Mouse (Mus musculus) midbrain, embryonic 12.5 days (tissue): ENCODE results near the gene Sec1. TPM values are rescaled to one million over a fixed set of nuclear protein-coding genes. Genes with fewer than 3 reads are reported as not detected.
A peak's percentile ranks its signal among the peaks of the same experiment; 100 is the strongest.

Experiments
- ATAC-seq: fragments of 200-750 bp; cut with Nextera tagmentation; 2 replicates; pipeline ENCODE4 v1.8.0; 2017; ENCODE audit warnings: low read depth, moderate TSS enrichment, moderate library complexity; ENCODE audit not compliant: low FRiP score
- H3K27ac ChIP-seq: fragments of 300-500 bp; sonication (generic); replicated peaks from 2 replicates; pipeline ENCODE4 v1.5.1; 2016; ENCODE audit warnings: mild to moderate bottlenecking
- H3K27me3 ChIP-seq: fragments of 300-500 bp; sonication (generic); 2 replicates; pipeline ENCODE4 v1.6.1; 2016; ENCODE audit warnings: mild to moderate bottlenecking
- H3K36me3 ChIP-seq: fragments of 300-500 bp; sonication (generic); 2 replicates; pipeline ENCODE4 v1.6.1; 2016
- H3K4me1 ChIP-seq: fragments of 300-500 bp; sonication (generic); 2 replicates; pipeline ENCODE4 v1.6.1; 2016
- H3K4me2 ChIP-seq: fragments of 300-500 bp; sonication (generic); replicated peaks from 2 replicates; pipeline ENCODE4 v1.6.1; 2016; ENCODE audit warnings: mild to moderate bottlenecking, moderate library complexity
- H3K4me3 ChIP-seq: fragments of 300-500 bp; sonication (generic); 2 replicates; pipeline ENCODE4 v1.5.1; 2016; ENCODE audit warnings: mild to moderate bottlenecking
- H3K9ac ChIP-seq: fragments of 300-500 bp; sonication (generic); replicated peaks from 2 replicates; pipeline ENCODE4 v1.6.1; 2016; ENCODE audit warnings: mild to moderate bottlenecking, moderate library complexity
- H3K9me3 ChIP-seq: fragments of 300-500 bp; sonication (generic); 2 replicates; pipeline ENCODE4 v1.6.1; 2016; ENCODE audit warnings: mild to moderate bottlenecking
- WGBS: fragments of 180-500 bp; shearing (Covaris S2); methylation state at CpG from one replicate; pipeline ENCODE4 v1.1.7; 2016; 5-methylcytosine and 5-hydroxymethylcytosine counted together
- polyA plus RNA-seq: library from polyadenylated mRNA; unstranded; fragments of >200 nt; fragmentation: Nextera tagmentation; extraction: Ambion mirVana; gene quantifications from 2 replicates; pipeline ENCODE4 v1.2.1, GENCODE M21; 2016

The Sec1 gene
- polyA plus RNA-seq, 1 experiment from 2014 or later = 0.80 TPM

DNA sequence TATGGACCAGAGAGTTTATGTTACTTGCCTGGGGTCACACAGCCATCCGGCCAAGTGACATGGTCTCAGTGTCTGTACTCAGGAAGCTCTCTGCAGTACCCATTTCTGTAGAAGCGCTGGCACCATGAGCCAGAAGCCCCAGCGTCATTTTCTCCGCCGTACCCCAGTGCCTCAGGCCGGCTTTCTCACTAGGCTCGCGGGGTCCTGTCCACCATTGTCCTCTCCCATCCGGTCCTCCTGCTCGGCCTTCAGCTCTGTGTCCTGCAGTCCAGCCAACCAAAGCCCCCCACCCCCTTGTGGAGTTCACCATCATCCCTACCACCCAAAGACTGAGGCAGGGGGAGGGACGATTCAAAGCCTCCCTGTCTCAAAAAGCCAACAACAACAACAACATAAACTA is 7.4 kb upstream of the Sec1 start:
- Histone ChIP-seq H3K9me3 (no peaks in the 10 kb centered on the region), H3K9ac (0 out of 2 replicates have a peak overlapping the region, but pooled peaks have one; percentile 57), H3K4me1 (peaks cover 58% of the 10 kb centered on the region), H3K36me3 (no peaks in the 10 kb centered on the region), H3K27ac (no peak overlapping the region), H3K4me2 (peak overlapping the region; percentile 87; the same call in 1 of the 2 replicates), H3K27me3 (peaks cover 31% of the 10 kb centered on the region), H3K4me3 (peak overlapping the region; percentile 48; the same call in 1 of the 2 replicates)
- no peak for ATAC-seq
- 85% methylated on average over 11 of the region's 11 CpGs for WGBS

DNA sequence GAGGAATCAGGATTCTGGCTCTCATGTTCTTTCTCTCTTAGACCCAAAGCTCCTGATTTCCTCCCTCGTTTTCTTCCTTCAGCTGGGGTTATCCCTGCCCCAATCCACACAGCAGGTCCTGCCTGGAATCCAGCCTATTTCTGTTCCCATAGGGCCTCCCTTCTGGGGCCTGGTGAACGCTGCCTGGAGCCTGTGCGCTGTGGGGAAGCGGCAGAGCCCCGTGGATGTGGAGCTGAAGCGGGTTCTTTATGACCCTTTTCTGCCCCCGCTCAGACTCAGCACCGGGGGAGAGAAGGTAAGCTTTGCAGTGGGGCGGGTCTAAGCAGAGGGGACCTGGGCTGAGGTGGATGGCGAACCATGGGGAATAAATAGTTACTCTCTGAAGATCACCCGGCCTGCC is 6.9 kb upstream of the Sec1 start:
- 30% methylated on average over 11 of the region's 11 CpGs for WGBS
- no peaks in the 10 kb centered on the region for H3K9me3 ChIP-seq
- H3K27me3 ChIP-seq = peaks cover 28% of the 10 kb centered on the region
- H3K27ac ChIP-seq = peak overlapping the region; percentile 66
- H3K4me3 ChIP-seq = peak overlapping the region; percentile 48
- no peak for ATAC-seq
- peak overlapping the region; percentile 57 for H3K9ac ChIP-seq
- H3K36me3 ChIP-seq = no peaks in the 10 kb centered on the region
- peaks cover 53% of the 10 kb centered on the region for H3K4me1 ChIP-seq
- H3K4me2 ChIP-seq = peak overlapping the region; percentile 87

DNA sequence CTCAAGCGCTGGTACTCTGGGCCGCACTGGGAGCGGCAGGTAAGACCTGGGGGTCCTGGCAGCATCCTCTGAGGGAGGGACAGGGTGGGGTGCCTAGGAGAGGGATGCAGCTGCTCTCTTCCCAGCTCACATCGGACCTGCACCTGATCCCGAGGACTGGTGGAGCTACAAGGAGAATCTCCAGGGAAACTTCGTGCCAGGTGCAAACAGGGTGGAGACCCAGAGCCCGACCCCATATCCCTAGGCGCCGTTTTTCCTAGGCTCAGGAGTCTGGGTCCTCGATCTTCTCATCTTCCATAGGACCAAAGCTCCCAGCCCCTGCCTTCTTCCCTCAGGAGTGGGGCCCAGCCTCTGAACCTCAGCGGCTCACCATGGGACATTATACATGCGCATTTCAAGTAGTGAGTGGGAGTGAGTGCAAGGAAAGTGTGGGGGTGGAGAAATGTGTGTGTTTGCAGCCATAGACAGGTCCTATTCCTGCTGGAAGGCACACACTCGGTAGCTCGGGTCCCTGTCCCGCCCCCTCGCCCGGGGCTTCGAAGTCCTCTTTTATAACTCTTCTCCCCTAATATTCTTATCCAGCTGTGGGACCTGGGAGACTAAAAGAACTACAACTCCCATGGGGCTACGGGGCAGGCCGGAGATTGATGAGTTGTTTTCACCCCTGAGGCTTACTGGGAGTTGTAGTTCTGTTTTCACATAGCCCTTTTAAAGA is 6.3 kb upstream of the Sec1 start:
- Histone ChIP-seq H3K4me1 (peaks cover 47% of the 10 kb centered on the region), H3K9ac (peak overlapping the region; percentile 64), H3K27ac (peak overlapping the region; percentile 66), H3K9me3 (no peaks in the 10 kb centered on the region), H3K4me3 (peak overlapping the region; percentile 48), H3K27me3 (peaks cover 28% of the 10 kb centered on the region), H3K4me2 (peak overlapping the region; percentile 87), H3K36me3 (no peaks in the 10 kb centered on the region)
- ATAC-seq = peak; percentile 14; the same call in 1 of the 2 replicates
- WGBS = under 1% methylated on average over 20 of the region's 20 CpGs

DNA sequence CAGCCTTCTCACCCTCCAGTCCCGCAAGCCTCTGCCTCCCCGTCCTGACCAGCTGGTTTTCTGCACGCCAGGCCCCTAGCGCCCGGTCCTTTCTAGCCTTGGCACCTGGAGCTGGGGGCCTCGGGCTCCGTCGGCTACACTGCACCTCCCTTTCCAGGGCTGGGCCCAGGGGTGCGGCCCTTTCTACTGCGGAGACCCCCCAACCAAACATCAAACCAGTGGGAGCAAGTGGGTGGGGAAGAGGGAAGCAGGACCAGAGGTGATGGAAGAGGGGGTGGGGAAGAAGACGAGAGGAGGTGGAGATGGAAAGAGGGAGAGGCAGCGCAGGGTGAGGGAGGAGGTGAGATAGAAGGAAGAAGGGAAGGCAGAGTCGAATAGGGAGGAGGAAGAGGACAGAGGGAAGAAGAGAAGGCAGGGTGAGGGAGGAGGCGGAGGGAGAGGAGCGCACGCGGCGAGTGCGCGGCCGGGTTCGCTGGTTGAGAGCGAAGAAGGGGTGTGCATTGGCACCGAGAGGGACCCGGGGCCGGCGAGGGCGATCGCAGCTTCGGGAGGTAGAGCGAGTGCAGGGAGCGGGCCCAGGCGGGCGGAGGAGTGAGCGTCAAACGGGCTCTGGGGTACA is 5.4 kb upstream of the Sec1 start, which contains the start of gene Car11:
TSS of gene Car11 (plus strand) at position 321 of the 619 bp plus-strand sequence.
- WGBS = 1% methylated on average over 36 of the region's 36 CpGs
- peaks cover 28% of the 10 kb centered on the region for H3K27me3 ChIP-seq
- H3K4me3 ChIP-seq = peak within 1 kb of the TSS; percentile 48
- no peaks in the 10 kb centered on the region for H3K9me3 ChIP-seq
- peak within 1 kb of the TSS; percentile 87 for H3K4me2 ChIP-seq
- no peak for ATAC-seq
- H3K9ac ChIP-seq = peak within 1 kb of the TSS; percentile 64
- H3K36me3 ChIP-seq = no peaks in the 10 kb centered on the region
- peaks cover 43% of the 10 kb centered on the region for H3K4me1 ChIP-seq
- peak within 1 kb of the TSS; percentile 66 for H3K27ac ChIP-seq

DNA sequence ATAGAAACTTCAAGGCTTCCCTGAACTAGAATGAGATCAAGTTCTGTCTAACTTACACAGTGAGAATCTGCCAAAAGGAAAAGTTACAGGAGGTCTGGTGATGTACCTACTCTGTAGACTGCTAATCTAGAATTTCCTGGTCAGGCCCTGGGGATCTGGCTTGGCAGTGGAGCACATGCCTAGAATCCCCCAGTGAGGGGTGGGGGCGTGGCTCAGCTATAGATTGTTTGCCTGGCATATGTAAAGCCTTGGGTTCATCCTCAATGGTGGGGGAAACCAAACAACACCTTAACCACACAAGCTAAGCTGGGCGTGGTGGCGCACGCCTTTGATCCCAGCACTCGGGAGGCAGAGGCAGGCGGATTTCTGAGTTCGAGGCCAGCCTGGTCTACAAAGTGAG is 3.7 kb upstream of the Sec1 start:
- ATAC-seq = no peak
- peaks cover 28% of the 10 kb centered on the region for H3K4me1 ChIP-seq

DNA sequence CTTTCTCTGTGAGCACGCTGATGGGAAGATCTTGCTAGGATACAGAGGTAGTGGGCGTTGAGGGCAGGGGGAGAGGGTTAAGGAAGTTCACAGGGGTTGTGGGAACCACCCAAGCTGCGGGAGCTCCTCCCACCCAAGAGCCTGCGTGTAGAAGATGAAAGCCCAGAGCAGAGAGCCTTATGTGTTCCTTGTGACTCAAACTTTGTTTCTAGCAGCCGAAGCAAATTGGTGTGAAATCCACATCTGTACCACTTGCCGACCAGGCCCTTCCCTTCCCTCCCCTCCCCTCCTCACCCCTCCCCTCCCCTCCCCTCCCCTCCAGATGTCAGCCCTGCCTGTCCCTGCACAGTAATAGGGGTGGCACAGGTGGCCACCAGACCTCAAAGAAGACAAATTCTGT is 896 bp upstream of the Sec1 start:
- H3K9ac ChIP-seq = no peak overlapping the region
- H3K4me1 ChIP-seq = peaks cover 8% of the 10 kb centered on the region
- H3K9me3 ChIP-seq = no peaks in the 10 kb centered on the region
- H3K27me3 ChIP-seq = peaks cover 22% of the 10 kb centered on the region
- H3K36me3 ChIP-seq = no peaks in the 10 kb centered on the region
- H3K4me2 ChIP-seq = no peak overlapping the region
- 19% methylated on average over 6 of the region's 6 CpGs for WGBS
- no peak overlapping the region for H3K27ac ChIP-seq
- H3K4me3 ChIP-seq = no peak overlapping the region
- no peak; the same call in 1 of the 2 replicates for ATAC-seq

More for the DNA sequence above, 3.7 kb upstream of the Sec1 start:
- Histone ChIP-seq H3K4me2 (no peak overlapping the region), H3K4me3 (no peak overlapping the region), H3K9me3 (no peaks in the 10 kb centered on the region), H3K36me3 (no peaks in the 10 kb centered on the region), H3K27me3 (peaks cover 28% of the 10 kb centered on the region), H3K27ac (no peak overlapping the region), H3K9ac (no peak overlapping the region)
- WGBS = 82% methylated on average over 7 of the region's 7 CpGs

DNA sequence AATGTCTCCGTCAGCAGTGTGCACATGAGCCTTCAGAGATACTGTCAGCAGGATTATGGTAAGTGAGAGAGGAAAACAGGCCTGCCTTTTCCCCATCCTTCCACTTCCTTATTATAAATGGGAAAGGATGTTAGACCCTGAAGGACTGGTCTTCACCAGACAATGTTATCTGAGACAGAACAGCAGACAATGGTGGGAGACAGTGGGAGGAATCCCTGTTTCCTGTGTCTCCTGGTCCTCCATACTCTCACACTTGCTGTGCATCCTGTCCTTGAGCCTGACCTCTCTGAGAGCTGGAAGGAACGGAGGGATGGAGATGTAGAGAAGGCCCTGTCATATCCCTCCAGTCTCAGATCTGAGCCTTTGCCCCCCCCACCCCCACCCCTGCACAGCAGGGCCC is 1.8 kb downstream of the Sec1 start:
- WGBS = 70% methylated on average over 2 of the region's 2 CpGs

DNA sequence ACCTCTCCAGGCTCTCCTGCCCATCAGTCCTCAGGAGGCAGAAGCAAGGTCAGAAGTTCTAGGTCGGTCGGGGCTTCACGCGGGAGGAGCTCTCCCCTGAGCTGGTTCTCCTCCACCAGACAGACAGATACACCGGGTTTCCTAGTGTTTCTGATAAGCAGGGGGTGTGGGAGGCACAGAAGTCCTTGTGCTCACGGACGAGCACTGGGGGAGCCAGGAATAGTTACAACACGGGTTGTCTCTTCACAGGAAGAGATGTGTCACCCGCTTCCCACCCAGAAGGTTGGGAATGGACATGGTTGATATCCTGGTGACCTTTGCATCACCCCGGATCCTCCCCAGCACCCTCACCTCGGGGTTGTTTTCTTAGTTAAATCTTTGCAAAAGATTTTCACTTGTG is 4.4 kb downstream of the Sec1 start:
- peaks cover 17% of the 10 kb centered on the region for H3K27me3 ChIP-seq
- no peak for ATAC-seq
- no peaks in the 10 kb centered on the region for H3K36me3 ChIP-seq
- H3K9me3 ChIP-seq = no peaks in the 10 kb centered on the region
- H3K9ac ChIP-seq = no peak overlapping the region
- H3K4me2 ChIP-seq = no peak overlapping the region
- H3K27ac ChIP-seq = no peak overlapping the region
- no peak overlapping the region for H3K4me3 ChIP-seq
- no peaks in the 10 kb centered on the region for H3K4me1 ChIP-seq
- 81% methylated on average over 11 of the region's 11 CpGs for WGBS

More for the DNA sequence above, 1.8 kb downstream of the Sec1 start:
- H3K27me3 ChIP-seq = no peaks in the 10 kb centered on the region
- H3K27ac ChIP-seq = no peak overlapping the region
- no peaks in the 10 kb centered on the region for H3K4me1 ChIP-seq
- H3K4me2 ChIP-seq = no peak overlapping the region
- no peak for ATAC-seq
- no peaks in the 10 kb centered on the region for H3K9me3 ChIP-seq
- H3K36me3 ChIP-seq = no peaks in the 10 kb centered on the region
- H3K4me3 ChIP-seq = no peak overlapping the region
- H3K9ac ChIP-seq = no peak overlapping the region

DNA sequence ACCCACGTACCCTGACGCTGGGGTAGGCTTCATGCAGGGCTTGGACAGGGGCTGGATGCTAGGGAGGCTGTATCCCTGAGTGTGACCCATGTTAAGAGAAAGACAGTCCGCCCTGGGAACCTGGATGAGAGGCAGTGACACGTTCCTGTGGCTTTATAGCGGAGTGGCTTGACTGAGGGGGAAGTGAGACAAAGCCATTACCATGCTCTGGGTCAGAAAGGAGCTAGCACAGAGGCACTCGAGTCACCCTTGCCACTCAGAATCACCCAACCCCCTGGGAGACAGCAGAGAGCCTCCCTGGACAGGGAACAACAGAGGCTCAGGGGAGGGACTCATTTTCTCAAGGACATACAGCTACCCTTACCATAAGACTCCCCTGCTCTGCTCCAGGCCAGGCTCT is 5.1 kb downstream of the Sec1 start:
- no peak for ATAC-seq
- Histone ChIP-seq H3K27ac (no peak overlapping the region), H3K4me1 (no peaks in the 10 kb centered on the region), H3K9me3 (no peaks in the 10 kb centered on the region), H3K9ac (no peak overlapping the region), H3K4me2 (no peak overlapping the region), H3K4me3 (no peak overlapping the region), H3K36me3 (no peaks in the 10 kb centered on the region), H3K27me3 (peaks cover 24% of the 10 kb centered on the region)
- WGBS = 69% methylated on average over 6 of the region's 6 CpGs

DNA sequence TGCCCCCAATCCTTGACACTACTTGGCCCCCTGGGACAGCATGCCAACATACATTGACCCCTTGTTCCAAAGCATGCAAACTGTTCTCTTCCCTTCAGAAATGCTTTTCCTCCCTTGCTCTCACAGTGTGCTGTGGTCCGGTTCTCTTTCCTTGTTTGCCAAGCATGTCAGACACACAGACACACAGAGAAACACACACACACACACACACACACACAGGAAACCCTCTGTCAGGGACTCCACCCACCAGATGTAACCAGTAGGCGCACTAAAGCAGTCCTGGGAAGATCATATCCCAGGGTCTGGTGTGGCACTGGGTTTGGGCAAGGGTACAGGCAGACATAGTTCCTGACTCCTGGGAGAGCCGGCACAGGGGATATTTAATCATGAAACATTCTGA is 7.4 kb downstream of the Sec1 start:
- Histone ChIP-seq H3K27me3 (peaks cover 24% of the 10 kb centered on the region), H3K4me3 (no peak overlapping the region), H3K27ac (no peak overlapping the region), H3K4me1 (peaks cover 5% of the 10 kb centered on the region; the same call in 1 of the 2 replicates), H3K4me2 (no peak overlapping the region), H3K9me3 (no peaks in the 10 kb centered on the region), H3K36me3 (no peaks in the 10 kb centered on the region), H3K9ac (no peak overlapping the region; the same call in 1 of the 2 replicates)
- ATAC-seq = no peak
- 84% methylated on average over 3 of the region's 3 CpGs for WGBS

DNA sequence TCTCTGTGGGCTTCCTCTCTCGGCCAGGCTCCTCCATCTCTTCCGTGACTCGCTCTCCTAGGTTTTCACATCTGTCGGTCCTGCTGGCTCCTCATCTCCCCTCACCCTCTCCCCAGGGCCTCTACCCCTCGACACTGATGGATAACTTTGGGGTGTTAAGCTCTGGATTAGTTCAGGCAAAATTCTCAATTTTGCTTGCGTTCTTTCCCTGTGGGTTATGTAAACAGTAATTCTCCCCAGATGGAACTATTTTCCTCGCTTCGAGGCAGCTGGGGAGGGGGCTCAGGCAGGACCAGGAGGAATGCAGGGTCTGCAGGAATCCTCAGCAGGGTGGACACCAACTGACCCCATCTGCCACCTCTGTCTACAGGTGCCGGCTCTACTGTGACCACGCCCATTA is 8.4 kb downstream of the Sec1 start:
- Histone ChIP-seq H3K27me3 (peaks cover 24% of the 10 kb centered on the region), H3K9me3 (no peaks in the 10 kb centered on the region), H3K4me2 (no peak overlapping the region), H3K4me3 (no peak overlapping the region), H3K9ac (no peak overlapping the region), H3K4me1 (peaks cover 5% of the 10 kb centered on the region; the same call in 1 of the 2 replicates), H3K36me3 (no peaks in the 10 kb centered on the region), H3K27ac (no peak overlapping the region)
- no peak for ATAC-seq
- 61% methylated on average over 10 of the region's 10 CpGs for WGBS

DNA sequence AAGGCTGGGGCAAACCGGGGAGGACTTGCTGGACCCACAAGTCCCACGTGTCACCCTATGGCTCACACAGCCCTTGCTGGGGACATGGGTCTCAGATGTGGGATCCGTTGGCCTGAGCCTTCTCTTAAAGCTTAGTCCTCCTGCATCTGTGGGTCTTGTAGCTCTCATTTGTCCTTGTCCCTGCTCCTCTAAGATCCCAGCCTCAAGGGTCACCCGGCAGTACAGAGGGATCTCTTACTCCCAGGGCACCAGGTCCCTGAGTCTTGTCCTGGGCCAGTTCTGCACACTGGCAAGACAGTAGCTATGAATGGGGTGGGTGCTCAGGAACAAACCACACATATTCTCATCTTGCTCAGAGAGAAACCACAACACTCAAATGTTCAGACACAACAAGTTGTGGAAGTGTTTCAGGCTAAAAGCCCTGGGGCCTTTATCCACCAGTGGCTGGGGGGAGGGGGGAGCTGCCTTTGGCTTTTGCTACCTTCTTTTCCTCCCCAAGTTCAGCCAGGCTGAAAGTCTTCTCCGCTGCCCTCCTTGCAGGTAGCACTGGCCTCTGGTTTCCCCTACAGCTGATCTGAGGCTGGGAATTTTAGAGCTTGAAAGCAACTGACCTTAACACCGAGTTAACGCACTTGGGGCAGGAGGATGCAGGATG is 10.7 kb downstream of the Sec1 start, which contains the start of gene Ntn5:
TSS of gene Ntn5 (plus strand) at position 627 of the 655 bp plus-strand sequence.
- 0 out of 2 replicates have a peak, but pooled peaks have one; percentile 8 for ATAC-seq
- H3K9ac ChIP-seq = no peak within 1 kb of the TSS
- 75% methylated on average over 7 of the region's 7 CpGs for WGBS
- H3K27me3 ChIP-seq = peaks cover 24% of the 10 kb centered on the region
- H3K27ac ChIP-seq = no peak within 1 kb of the TSS
- H3K4me1 ChIP-seq = peaks cover 5% of the 10 kb centered on the region; the same call in 1 of the 2 replicates
- H3K4me2 ChIP-seq = no peak within 1 kb of the TSS
- H3K36me3 ChIP-seq = no peaks in the 10 kb centered on the region
- H3K4me3 ChIP-seq = no peak within 1 kb of the TSS
- H3K9me3 ChIP-seq = no peaks in the 10 kb centered on the region
